Mouse (Mus musculus) hindbrain, embryonic 16.5 days (tissue): ENCODE measurements around the gene Gan. TPM values are rescaled to one million over a fixed set of nuclear protein-coding genes. Genes with fewer than 3 reads are reported as not detected.

Experiments
- ATAC-seq: fragments of 200-750 bp; cut with Nextera tagmentation; 2 replicates; pipeline ENCODE4 v1.8.0; 2017; ENCODE audit warnings: moderate TSS enrichment, moderate library complexity
- H3K27ac ChIP-seq: fragments of 300-500 bp; sonication (generic); 2 replicates; pipeline ENCODE4 v1.5.1; 2014; ENCODE audit warnings: low read depth, mild to moderate bottlenecking, control low read depth, low read length, moderate library complexity
- H3K27me3 ChIP-seq: fragments of 300-500 bp; sonication (generic); replicated peaks from 2 replicates; pipeline ENCODE4 v1.6.1; 2014; ENCODE audit warnings: low read length; ENCODE audit not compliant: control insufficient read depth, insufficient read depth
- H3K36me3 ChIP-seq: fragments of 300-500 bp; sonication (generic); 2 replicates; pipeline ENCODE4 v1.6.1; 2014; ENCODE audit warnings: mild to moderate bottlenecking, low read length, moderate library complexity, mixed read lengths; ENCODE audit not compliant: control insufficient read depth, insufficient read depth
- H3K4me1 ChIP-seq: fragments of 300-500 bp; sonication (generic); 2 replicates; pipeline ENCODE4 v1.6.1; 2014; ENCODE audit warnings: low read depth, low read length; ENCODE audit not compliant: control insufficient read depth, insufficient read depth
- H3K4me2 ChIP-seq: fragments of 300-500 bp; sonication (generic); 2 replicates; pipeline ENCODE4 v1.6.1; 2014; ENCODE audit warnings: mild to moderate bottlenecking, low read length, control low read depth, moderate library complexity
- H3K4me3 ChIP-seq: fragments of 300-500 bp; sonication (generic); 2 replicates; pipeline ENCODE4 v1.5.1; 2014; ENCODE audit warnings: mild to moderate bottlenecking, low read length, control low read depth, moderate library complexity
- H3K9ac ChIP-seq: fragments of 300-500 bp; sonication (generic); 2 replicates; pipeline ENCODE4 v1.6.1; 2014; ENCODE audit warnings: low read depth, mild to moderate bottlenecking, control low read depth, low read length, moderate library complexity
- H3K9me3 ChIP-seq: fragments of 300-500 bp; sonication (generic); 2 replicates; pipeline ENCODE4 v1.6.1; 2014; ENCODE audit warnings: mild to moderate bottlenecking, low read length, moderate library complexity; ENCODE audit not compliant: control insufficient read depth
- WGBS: fragments of 180-500 bp; shearing (Covaris S2); extraction: QIAGEN DNeasy Blood & Tissue Kit; methylation state at CpG from one replicate; pipeline ENCODE4 v1.1.7; 2014; 5-methylcytosine and 5-hydroxymethylcytosine counted together
- polyA plus RNA-seq: library from polyadenylated mRNA; unstranded; fragments of >200 nt; fragmentation: Nextera tagmentation; extraction: Ambion mirVana; gene quantifications from 2 replicates; pipeline ENCODE4 v1.2.1, GENCODE M21; 2015

Gan gene
- polyA plus RNA-seq, 1 experiment from 2014 or later, result 2.8 TPM

GRCm38 (mm10) chr8:117168378-117168777 is 10.4 kb downstream of the Gan start:
- Histone ChIP-seq H3K9me3 (no peaks in the 10 kb centered on the region), H3K4me1 (peaks cover 6% of the 10 kb centered on the region; the same call in 1 of the 2 replicates), H3K4me3 (no peak overlapping the region), H3K27me3 (no peaks in the 10 kb centered on the region), H3K27ac (no peak overlapping the region), H3K36me3 (no peaks in the 10 kb centered on the region), H3K9ac (no peak overlapping the region), H3K4me2 (no peak overlapping the region)
- ATAC-seq, result no peak
- WGBS, result 92% methylated on average over 9 of the region's 9 CpGs

- Histone ChIP-seq H3K9ac (no peak overlapping the region), H3K4me2 (no peak overlapping the region), H3K27me3 (no peaks in the 10 kb centered on the region), H3K36me3 (no peaks in the 10 kb centered on the region), H3K4me3 (no peak overlapping the region), H3K4me1 (peaks cover 6% of the 10 kb centered on the region; the same call in 1 of the 2 replicates), H3K27ac (no peak overlapping the region), H3K9me3 (no peaks in the 10 kb centered on the region)
- no peak for ATAC-seq
- 88% methylated on average over 3 of the region's 3 CpGs for WGBS
Measured at GRCm38 (mm10) chr8:117171826-117172225, 13.9 kb downstream of the Gan start.

- Histone ChIP-seq H3K36me3 (no peaks in the 10 kb centered on the region), H3K9ac (no peak overlapping the region; the same call in 1 of the 2 replicates), H3K27me3 (no peaks in the 10 kb centered on the region), H3K4me2 (no peak overlapping the region), H3K27ac (peak overlapping the region; percentile 44; the same call in 1 of the 2 replicates), H3K4me3 (no peak overlapping the region), H3K4me1 (peaks cover 6% of the 10 kb centered on the region; the same call in 1 of the 2 replicates), H3K9me3 (no peaks in the 10 kb centered on the region)
- WGBS, result 39% methylated on average over 7 of the region's 7 CpGs
- peak; percentile 53; the same call in 1 of the 2 replicates for ATAC-seq
Measured at GRCm38 (mm10) chr8:117172904-117173303, 15.0 kb downstream of the Gan start.

GRCm38 (mm10) chr8:117173690-117174089 is 15.8 kb downstream of the Gan start:
- Histone ChIP-seq H3K27me3 (no peaks in the 10 kb centered on the region), H3K4me1 (peaks cover 6% of the 10 kb centered on the region; the same call in 1 of the 2 replicates), H3K27ac (no peak overlapping the region), H3K9me3 (no peaks in the 10 kb centered on the region), H3K9ac (no peak overlapping the region), H3K4me3 (no peak overlapping the region), H3K36me3 (no peaks in the 10 kb centered on the region), H3K4me2 (no peak overlapping the region)
- no peak for ATAC-seq
- WGBS, result 92% methylated on average over 3 of the region's 3 CpGs

GRCm38 (mm10) chr8:117174536-117174935 is 16.6 kb downstream of the Gan start:
- H3K27me3 ChIP-seq, result no peaks in the 10 kb centered on the region
- peaks cover 6% of the 10 kb centered on the region; the same call in 1 of the 2 replicates for H3K4me1 ChIP-seq
- no peak overlapping the region for H3K9ac ChIP-seq
- H3K9me3 ChIP-seq, result no peaks in the 10 kb centered on the region
- no peak overlapping the region for H3K4me3 ChIP-seq
- H3K36me3 ChIP-seq, result no peaks in the 10 kb centered on the region
- no peak overlapping the region for H3K4me2 ChIP-seq
- 94% methylated on average over 5 of the region's 5 CpGs for WGBS
- no peak for ATAC-seq
- no peak overlapping the region for H3K27ac ChIP-seq

GRCm38 (mm10) chr8:117176308-117176707 is 18.4 kb downstream of the Gan start:
- H3K27me3 ChIP-seq, result no peaks in the 10 kb centered on the region
- H3K9me3 ChIP-seq, result no peaks in the 10 kb centered on the region
- no peaks in the 10 kb centered on the region for H3K36me3 ChIP-seq
- ATAC-seq, result no peak
- no peak overlapping the region for H3K4me2 ChIP-seq
- H3K4me3 ChIP-seq, result no peak overlapping the region
- H3K27ac ChIP-seq, result no peak overlapping the region
- 85% methylated on average over 5 of the region's 5 CpGs for WGBS
- H3K9ac ChIP-seq, result no peak overlapping the region
- H3K4me1 ChIP-seq, result peaks cover 4% of the 10 kb centered on the region; the same call in 1 of the 2 replicates

- peaks cover 4% of the 10 kb centered on the region; the same call in 1 of the 2 replicates for H3K4me1 ChIP-seq
- no peaks in the 10 kb centered on the region for H3K9me3 ChIP-seq
- no peaks in the 10 kb centered on the region for H3K27me3 ChIP-seq
- no peak for ATAC-seq
- H3K27ac ChIP-seq, result no peak overlapping the region
- H3K4me3 ChIP-seq, result no peak overlapping the region
- no peaks in the 10 kb centered on the region for H3K36me3 ChIP-seq
- WGBS, result 86% methylated on average over 7 of the region's 7 CpGs
- H3K4me2 ChIP-seq, result no peak overlapping the region
- no peak overlapping the region for H3K9ac ChIP-seq
Measured at GRCm38 (mm10) chr8:117177236-117177635, 19.3 kb downstream of the Gan start.

- ATAC-seq, result no peak
- Histone ChIP-seq H3K4me1 (no peaks in the 10 kb centered on the region), H3K27me3 (no peaks in the 10 kb centered on the region), H3K4me3 (no peak overlapping the region), H3K9me3 (no peaks in the 10 kb centered on the region), H3K27ac (no peak overlapping the region), H3K9ac (no peak overlapping the region), H3K4me2 (no peak overlapping the region), H3K36me3 (no peaks in the 10 kb centered on the region)
- WGBS, result 77% methylated on average over 2 of the region's 2 CpGs
Measured at GRCm38 (mm10) chr8:117178039-117178438, 20.1 kb downstream of the Gan start.

- H3K27ac ChIP-seq, result no peak overlapping the region
- H3K27me3 ChIP-seq, result no peaks in the 10 kb centered on the region
- no peak overlapping the region for H3K4me2 ChIP-seq
- H3K9ac ChIP-seq, result no peak overlapping the region
- H3K9me3 ChIP-seq, result no peaks in the 10 kb centered on the region
- no peak overlapping the region for H3K4me3 ChIP-seq
- no peak for ATAC-seq
- no peaks in the 10 kb centered on the region for H3K4me1 ChIP-seq
- WGBS, result 91% methylated on average over 6 of the region's 6 CpGs
- no peaks in the 10 kb centered on the region for H3K36me3 ChIP-seq
Measured at GRCm38 (mm10) chr8:117178676-117179075, 20.7 kb downstream of the Gan start.

GRCm38 (mm10) chr8:117182746-117183145 is 24.8 kb downstream of the Gan start:
- Histone ChIP-seq H3K9me3 (no peaks in the 10 kb centered on the region), H3K4me2 (no peak overlapping the region), H3K36me3 (peaks cover 4% of the 10 kb centered on the region; the same call in 1 of the 2 replicates), H3K27ac (no peak overlapping the region), H3K27me3 (no peaks in the 10 kb centered on the region), H3K4me3 (no peak overlapping the region), H3K4me1 (no peaks in the 10 kb centered on the region), H3K9ac (no peak overlapping the region)
- 97% methylated on average over 4 of the region's 4 CpGs for WGBS
- no peak for ATAC-seq
